Mouse (Mus musculus) CD8-positive naive resting alpha-beta T cell, adult 2 months (primary cell): ENCODE data around the gene Cdkn2aip.
A peak's percentile ranks its signal among the peaks of the same experiment; 100 is the strongest.

Experiments
- DNase-seq, 2 experiments: peaks; one replicate each; pipeline ENCODE4 v3.0.0; 2022; ENCODE audit warnings: low read depth in 2 of 2, low spot score in 2 of 2

The Cdkn2aip gene

GRCm38 (mm10) chr8:47713761-47714745, at the start of gene Cdkn2aip:
TSS of gene Cdkn2aip (minus strand) at chr8:47713932.
- DNase-seq: peak; percentile 96

- no peak for DNase-seq
Measured at GRCm38 (mm10) chr8:47763194-47763593, 49.5 kb upstream of the Cdkn2aip start.

DNA sequence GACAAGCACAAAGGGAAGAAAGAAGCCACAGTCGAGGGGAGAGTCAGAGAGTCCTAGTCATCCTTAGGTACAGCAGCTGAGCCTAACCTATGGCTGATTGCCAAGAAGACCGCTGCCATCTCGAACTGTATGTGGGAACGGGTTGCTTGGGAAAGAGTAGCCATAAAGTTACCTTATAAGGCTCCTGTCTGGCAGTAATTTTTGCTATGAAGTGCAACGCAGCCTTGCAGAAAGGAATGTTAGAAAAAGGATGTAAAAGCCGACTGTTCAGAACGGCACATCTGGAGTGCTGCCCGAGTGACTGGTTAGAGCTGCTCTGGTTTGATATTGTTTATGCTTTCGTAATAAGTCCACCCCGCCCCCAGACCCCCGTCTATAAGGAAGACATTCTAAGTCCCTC, 47.0 kb upstream of the Cdkn2aip start:
- DNase-seq: no peak

DNA sequence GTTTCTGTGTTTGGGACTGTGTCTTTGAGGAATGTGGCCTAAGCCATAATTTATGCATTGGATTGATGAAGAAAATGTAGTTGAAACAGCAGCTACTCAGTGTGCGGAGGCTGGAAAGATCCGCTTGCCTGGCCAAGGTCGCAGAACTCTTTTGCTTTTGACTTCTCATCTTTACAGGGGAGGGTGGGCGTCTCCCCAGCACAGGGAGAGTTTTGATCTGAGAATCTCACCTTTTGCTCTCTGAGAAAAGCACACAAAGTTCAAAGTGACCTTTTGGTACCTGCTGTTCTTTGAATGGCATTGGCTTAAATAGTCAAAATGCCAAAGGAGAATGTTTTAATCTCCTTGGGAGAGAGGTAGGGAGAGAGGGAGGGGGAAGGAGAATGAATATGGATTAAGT, 46.5 kb upstream of the Cdkn2aip start:
- no peak for DNase-seq

DNA sequence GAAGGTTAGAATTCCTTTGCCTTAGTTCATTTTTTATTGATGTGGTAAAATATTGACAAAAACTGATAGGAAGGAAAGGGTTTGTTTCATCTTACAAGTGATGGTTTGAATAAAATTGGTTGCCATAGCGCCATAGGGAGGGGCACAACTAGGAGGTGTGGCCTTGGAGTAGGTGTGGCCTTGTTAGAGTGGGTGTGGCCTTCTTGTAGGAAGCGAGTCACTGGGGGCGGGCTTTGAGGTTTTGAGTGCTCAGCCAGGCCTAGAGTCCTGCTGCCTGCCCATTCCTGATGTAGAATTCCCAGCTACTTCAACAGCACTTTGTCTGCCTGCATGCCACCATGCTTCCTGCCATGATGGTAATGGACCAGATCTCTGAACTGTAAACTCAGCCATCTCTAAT, 39.4 kb upstream of the Cdkn2aip start:
- DNase-seq: no peak

DNA sequence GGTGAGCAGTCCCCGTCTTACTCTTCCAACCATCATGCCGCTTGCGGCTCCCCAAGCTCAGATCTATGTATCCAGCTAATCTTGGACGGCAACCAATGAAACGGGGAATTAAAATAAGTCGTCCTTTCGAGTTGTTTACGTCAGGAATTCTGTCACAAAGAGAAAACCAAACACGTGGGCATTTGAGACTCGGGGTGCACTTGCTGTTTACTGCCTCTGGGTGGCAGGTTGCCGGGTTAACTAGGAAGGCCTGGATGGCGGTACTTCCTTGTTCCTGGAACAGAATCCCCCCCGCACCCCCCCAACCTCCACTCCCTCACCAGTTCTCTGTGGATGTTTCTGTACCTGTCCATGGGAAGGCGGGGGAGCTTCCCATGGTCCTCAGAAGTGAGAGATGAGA, 36.4 kb upstream of the Cdkn2aip start:
- DNase-seq: no peak

GRCm38 (mm10) chr8:47749491-47749890, 35.8 kb upstream of the Cdkn2aip start:
- DNase-seq: no peak

- no peak for DNase-seq
Measured at GRCm38 (mm10) chr8:47746304-47746703, 32.6 kb upstream of the Cdkn2aip start.

GRCm38 (mm10) chr8:47745848-47746247, 32.1 kb upstream of the Cdkn2aip start:
- DNase-seq: no peak

DNA sequence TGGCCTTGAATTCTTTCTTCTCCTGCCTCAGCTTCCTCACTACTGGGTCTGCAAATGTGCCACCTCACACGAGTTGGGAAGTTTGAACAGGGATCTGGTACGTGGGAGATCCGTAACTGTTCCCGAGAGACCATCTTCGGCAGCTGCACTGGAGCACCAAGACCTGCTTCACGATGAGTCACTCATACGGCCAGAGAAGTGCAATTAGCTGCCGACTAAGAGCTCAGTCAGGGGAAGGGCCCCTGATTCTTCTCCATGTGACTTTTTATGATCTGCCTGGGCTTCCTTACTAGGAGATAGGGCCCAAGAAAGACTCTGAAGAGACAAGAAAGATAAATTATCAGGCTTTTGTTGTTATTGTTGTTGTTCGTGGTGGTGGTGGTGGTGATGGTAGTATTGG, 31.1 kb upstream of the Cdkn2aip start:
- DNase-seq: no peak

GRCm38 (mm10) chr8:47743419-47743818, 29.7 kb upstream of the Cdkn2aip start:
- DNase-seq: peak; percentile 20 to 43

- no peak for DNase-seq
Measured at GRCm38 (mm10) chr8:47742992-47743391, 29.3 kb upstream of the Cdkn2aip start.

DNA sequence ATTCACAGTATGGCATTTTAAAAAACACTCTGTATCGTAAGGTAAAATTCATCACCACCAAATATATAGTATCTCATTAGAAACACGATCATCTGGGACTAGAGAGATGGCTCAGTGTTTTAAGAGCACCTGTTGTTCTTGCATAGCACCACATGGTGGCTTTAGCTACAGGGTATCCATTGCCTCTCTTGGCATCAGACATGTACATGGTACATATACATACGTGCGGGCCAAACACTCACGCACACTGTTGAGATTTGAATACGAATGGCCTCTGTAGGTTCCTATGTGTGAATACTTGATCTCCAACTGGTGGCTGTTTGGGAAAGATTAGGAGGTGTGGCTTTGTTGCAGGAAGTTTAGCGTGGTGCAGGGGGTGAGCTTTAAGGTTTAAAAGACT, 28.6 kb upstream of the Cdkn2aip start:
- DNase-seq: no peak

- DNase-seq: no peak
Measured at GRCm38 (mm10) chr8:47737120-47737519, 23.4 kb upstream of the Cdkn2aip start.

- no peak for DNase-seq
Measured at GRCm38 (mm10) chr8:47729324-47729723, 15.6 kb upstream of the Cdkn2aip start.

GRCm38 (mm10) chr8:47726945-47727344, 13.2 kb upstream of the Cdkn2aip start:
- no peak for DNase-seq

- DNase-seq: no peak
Measured at GRCm38 (mm10) chr8:47721609-47722008, 7.9 kb upstream of the Cdkn2aip start.

DNA sequence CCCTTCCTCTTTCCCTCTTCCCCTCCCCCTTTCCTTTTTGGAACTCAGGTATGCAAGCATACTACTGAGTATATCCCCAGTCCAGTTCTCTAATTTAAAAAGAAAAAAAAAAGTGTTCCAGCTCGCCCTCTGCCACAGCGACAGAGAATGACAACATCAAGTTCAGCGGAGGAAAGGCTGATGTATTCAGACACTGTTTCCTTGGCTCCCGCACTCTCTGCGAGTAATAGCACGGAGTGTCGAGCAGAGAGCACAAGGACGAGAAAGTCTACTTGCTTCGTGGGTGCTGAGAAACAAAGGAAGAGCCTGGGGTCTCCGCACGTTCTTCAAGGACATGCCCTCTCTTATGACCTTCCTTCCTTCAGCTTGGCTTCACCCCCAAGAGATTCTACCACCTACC, 4.9 kb upstream of the Cdkn2aip start:
- no peak for DNase-seq

DNA sequence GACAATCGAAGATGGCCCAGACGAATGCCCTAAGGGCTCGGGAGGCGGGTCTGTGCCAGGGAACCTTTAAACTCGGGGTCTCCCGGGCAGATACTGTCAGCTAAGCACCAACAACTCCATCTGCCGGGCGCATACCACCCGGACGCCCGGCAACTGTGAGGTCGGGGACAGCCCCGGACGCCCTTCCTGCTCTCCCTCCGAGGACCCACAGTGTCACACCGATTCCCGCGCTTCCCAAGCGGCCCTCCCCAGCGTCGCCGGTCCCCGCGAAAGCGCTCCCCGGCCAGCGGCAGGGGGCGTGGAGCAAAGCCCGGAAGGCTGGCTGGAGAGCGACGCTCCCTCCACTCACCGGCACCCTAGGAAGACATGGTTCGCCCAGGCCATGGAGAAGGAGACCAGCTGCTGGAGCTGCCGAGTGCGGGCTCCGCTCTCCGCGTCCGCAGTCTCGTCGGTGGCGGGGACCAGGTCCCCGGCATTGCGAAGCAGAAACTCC, 515 bp downstream of the Cdkn2aip start:
- peak; percentile 21 to 31 for DNase-seq

- no peak for DNase-seq
Measured at GRCm38 (mm10) chr8:47708106-47708505, 5.6 kb downstream of the Cdkn2aip start.

GRCm38 (mm10) chr8:47706746-47707145, 7.0 kb downstream of the Cdkn2aip start:
- DNase-seq: no peak

DNA sequence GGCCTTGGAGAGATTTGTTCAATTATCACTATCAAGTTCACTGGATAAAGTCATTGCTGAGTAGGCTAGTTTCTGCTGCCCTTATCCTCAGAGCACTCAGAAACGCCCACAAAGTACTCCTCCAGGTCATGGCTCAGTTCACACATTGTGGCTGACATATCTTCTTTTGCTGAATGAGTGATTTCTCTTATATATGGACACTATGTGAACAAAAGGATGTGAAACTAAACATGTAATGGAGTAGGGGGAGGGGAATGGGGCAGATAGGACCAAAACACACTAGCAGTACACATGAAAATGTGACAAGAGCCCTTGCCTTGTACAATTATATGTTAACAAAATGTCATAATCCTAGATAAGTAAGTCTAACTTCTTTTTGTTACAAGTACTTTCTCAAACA, 11.4 kb downstream of the Cdkn2aip start:
- DNase-seq: no peak

DNA sequence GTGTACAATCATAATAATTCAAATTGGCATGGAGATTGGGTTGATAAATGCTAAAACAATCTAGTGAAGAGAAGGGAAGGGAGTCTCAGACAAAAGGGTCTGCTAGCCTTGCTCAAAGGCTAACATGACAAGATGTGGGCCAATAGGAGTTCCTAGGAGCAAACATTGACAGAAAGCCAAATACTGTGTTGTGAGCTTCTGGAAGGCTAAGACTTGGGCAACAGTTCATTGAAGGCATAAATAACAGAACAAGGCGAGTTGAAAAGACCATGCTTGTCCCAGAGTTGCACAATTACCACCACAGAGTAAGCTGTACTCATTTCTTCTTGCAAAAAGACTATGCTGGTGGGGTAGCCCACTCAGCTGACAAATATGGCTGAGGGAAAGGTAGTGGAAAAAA, 16.0 kb downstream of the Cdkn2aip start:
- no peak for DNase-seq
